Mouse (Mus musculus): ENCODE data around the gene Kat2b.
"Not testable (repeated sequence)": the region's sequence is repeated elsewhere in the genome, so short reads cannot be mapped to it uniquely, and the experiment has no call there.

Kat2b gene

GRCm38 (mm10) chr17:53596941-53597790 lies 30.5 kb downstream of the Kat2b start:
- in situ Hi-C loops (cut with MboI; ENCODE audit: low sequenced_read_pairs) = no loop called here

GRCm38 (mm10) chr17:53598571-53598970 lies 31.9 kb downstream of the Kat2b start:
- in situ Hi-C loops (cut with MboI; ENCODE audit: low sequenced_read_pairs) = no loop called here

GRCm38 (mm10) chr17:53603236-53603635 lies 36.6 kb downstream of the Kat2b start:
- in situ Hi-C loops (cut with MboI; ENCODE audit: low sequenced_read_pairs) = not testable (repeated sequence)

GRCm38 (mm10) chr17:53606082-53606481 lies 39.4 kb downstream of the Kat2b start:
- in situ Hi-C loops (cut with MboI; ENCODE audit: low sequenced_read_pairs) = not testable (repeated sequence)

- in situ Hi-C loops (cut with MboI; ENCODE audit: low sequenced_read_pairs) = not testable (repeated sequence)
Observed at GRCm38 (mm10) chr17:53608924-53609323, 42.3 kb downstream of the Kat2b start.

GRCm38 (mm10) chr17:53617295-53617957 lies 50.8 kb downstream of the Kat2b start:
- in situ Hi-C loops (cut with MboI; ENCODE audit: low sequenced_read_pairs) = no loop called here

GRCm38 (mm10) chr17:53618369-53618768 lies 51.7 kb downstream of the Kat2b start:
- in situ Hi-C loops (cut with MboI; ENCODE audit: low sequenced_read_pairs) = no loop called here

GRCm38 (mm10) chr17:53619391-53619790 lies 52.7 kb downstream of the Kat2b start:
- in situ Hi-C loops (cut with MboI; ENCODE audit: low sequenced_read_pairs) = no loop called here

GRCm38 (mm10) chr17:53620611-53621010 lies 54.0 kb downstream of the Kat2b start:
- in situ Hi-C loops (cut with MboI; ENCODE audit: low sequenced_read_pairs) = no loop called here

- in situ Hi-C loops (cut with MboI; ENCODE audit: low sequenced_read_pairs) = no loop called here
Observed at GRCm38 (mm10) chr17:53622125-53622524, 55.5 kb downstream of the Kat2b start.

- in situ Hi-C loops (cut with MboI; ENCODE audit: low sequenced_read_pairs) = no loop called here
Observed at GRCm38 (mm10) chr17:53623762-53624161, 57.1 kb downstream of the Kat2b start.

- in situ Hi-C loops (cut with MboI; ENCODE audit: low sequenced_read_pairs) = no loop called here
Observed at GRCm38 (mm10) chr17:53626160-53626559, 59.5 kb downstream of the Kat2b start.

- in situ Hi-C loops (cut with MboI; ENCODE audit: low sequenced_read_pairs) = no loop called here
Observed at GRCm38 (mm10) chr17:53627497-53627896, 60.8 kb downstream of the Kat2b start.

- in situ Hi-C loops (cut with MboI; ENCODE audit: low sequenced_read_pairs) = no loop called here
Observed at GRCm38 (mm10) chr17:53628131-53628530, 61.5 kb downstream of the Kat2b start.

- in situ Hi-C loops (cut with MboI; ENCODE audit: low sequenced_read_pairs) = no loop called here
Observed at GRCm38 (mm10) chr17:53631344-53631743, 64.7 kb downstream of the Kat2b start.

GRCm38 (mm10) chr17:53643360-53643759 lies 76.7 kb downstream of the Kat2b start:
- in situ Hi-C loops (cut with MboI; ENCODE audit: low sequenced_read_pairs) = no loop called here

- in situ Hi-C loops (cut with MboI; ENCODE audit: low sequenced_read_pairs) = no loop called here
Observed at GRCm38 (mm10) chr17:53650251-53650661, 83.6 kb downstream of the Kat2b start.

GRCm38 (mm10) chr17:53654596-53654995 lies 87.9 kb downstream of the Kat2b start:
- in situ Hi-C loops (cut with MboI; ENCODE audit: low sequenced_read_pairs) = no loop called here

- in situ Hi-C loops (cut with MboI; ENCODE audit: low sequenced_read_pairs) = no loop called here
Observed at GRCm38 (mm10) chr17:53655081-53655480, 88.4 kb downstream of the Kat2b start.

GRCm38 (mm10) chr17:53655959-53656358 lies 89.3 kb downstream of the Kat2b start:
- in situ Hi-C loops (cut with MboI; ENCODE audit: low sequenced_read_pairs) = no loop called here

- in situ Hi-C loops (cut with MboI; ENCODE audit: low sequenced_read_pairs) = no loop called here
Observed at GRCm38 (mm10) chr17:53656369-53656860, 89.8 kb downstream of the Kat2b start.

- in situ Hi-C loops (cut with MboI; ENCODE audit: low sequenced_read_pairs) = not testable (repeated sequence)
Observed at GRCm38 (mm10) chr17:53657391-53657790, 90.7 kb downstream of the Kat2b start.

All from CH12F3 (cell line).